Mouse (Mus musculus) CD4-positive helper T cell, adult 2 months (primary cell): ENCODE data around the gene Bzw2.

ENCODE experiments used
- DNase-seq: peaks from one replicate; pipeline ENCODE4 v3.0.0-alpha.2; 2012; ENCODE audit warnings: low read depth, missing footprints, low spot score

Gene Bzw2

GRCm38 (mm10) chr12:36070231-36070630 is 87.6 kb downstream of the Bzw2 start:
- DNase-seq, result no peak

- no peak for DNase-seq
Observed at GRCm38 (mm10) chr12:36067538-36067937, 90.3 kb downstream of the Bzw2 start.

DNA sequence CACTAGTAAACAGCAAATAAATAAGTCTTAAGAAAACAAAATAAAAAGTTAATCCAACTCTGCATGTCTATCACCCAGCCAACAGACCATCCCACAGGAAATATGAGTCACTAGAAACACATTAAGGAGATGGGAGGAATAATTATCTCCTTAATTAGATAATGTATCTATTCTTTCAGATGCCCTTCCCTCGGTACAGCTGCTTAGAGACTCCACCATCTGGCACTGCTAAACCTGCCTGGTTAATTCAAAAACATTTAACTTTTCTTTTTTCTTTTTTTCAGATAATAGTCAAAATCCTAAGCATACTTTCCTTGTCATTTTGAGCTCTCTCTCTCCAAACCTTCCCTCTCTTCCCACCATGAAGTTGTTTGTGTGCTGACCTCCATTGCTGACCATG is 92.0 kb downstream of the Bzw2 start:
- DNase-seq, result no peak

- peak; percentile 31 for DNase-seq
Observed at GRCm38 (mm10) chr12:36057699-36058098, 100.2 kb downstream of the Bzw2 start.

- DNase-seq, result no peak
Observed at GRCm38 (mm10) chr12:36050276-36050675, 107.6 kb downstream of the Bzw2 start.

GRCm38 (mm10) chr12:36047593-36047992 is 110.3 kb downstream of the Bzw2 start:
- DNase-seq, result no peak

GRCm38 (mm10) chr12:36046196-36046595 is 111.7 kb downstream of the Bzw2 start:
- no peak for DNase-seq

DNA sequence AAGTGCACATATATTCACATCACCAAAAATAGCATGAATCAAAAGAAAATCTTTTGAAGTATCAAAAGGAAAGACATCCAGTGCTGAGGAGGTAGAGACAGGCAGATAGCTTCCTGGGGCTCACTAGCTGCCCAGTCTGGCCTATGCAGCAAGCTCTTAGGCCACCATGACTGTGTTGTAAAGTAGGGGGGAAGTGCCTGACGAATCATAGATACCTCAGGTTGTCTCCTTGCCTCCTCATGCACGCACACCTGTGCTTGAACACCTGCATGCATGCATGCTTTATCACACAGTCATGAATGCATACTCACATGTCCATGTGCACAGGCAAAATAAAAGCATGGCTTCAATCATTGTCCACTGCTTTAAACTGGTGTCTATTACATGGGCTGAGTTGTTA is 113.2 kb downstream of the Bzw2 start:
- DNase-seq, result no peak

DNA sequence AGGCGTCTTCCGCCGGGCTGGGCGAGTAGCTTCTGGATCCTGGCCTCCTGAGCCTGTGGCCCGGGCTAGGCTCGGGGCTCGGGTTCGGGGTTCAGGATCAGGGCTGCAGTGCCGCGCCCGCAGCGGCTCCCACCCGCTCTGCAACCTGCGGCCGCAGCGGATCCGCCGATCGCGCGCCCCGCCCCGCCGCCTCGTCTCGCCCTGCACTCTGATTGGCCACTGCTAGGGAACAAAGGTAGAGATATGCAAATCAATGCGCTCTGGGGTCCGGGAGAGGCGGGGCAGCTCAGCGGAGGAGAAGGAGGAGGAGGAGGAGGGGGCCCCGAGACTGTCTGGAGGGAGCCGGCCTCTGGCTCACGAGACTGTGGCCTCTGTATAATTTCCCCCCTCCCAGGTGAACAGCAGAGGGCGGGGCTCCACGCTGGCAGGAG is 115.5 kb downstream of the Bzw2 start, which contains the start of gene Tspan13:
Gene Tspan13, minus strand, starts transcription at position 153 of the 431 bp plus-strand sequence.
- DNase-seq, result peak; percentile 95
